18 mouse cellular contexts compared by ENCODE assay signal in genomic region chr6:52868352-52868751, GRCm38 (mm10).
DNase-seq lines count a peak whose midpoint lies in the region; ATAC-seq and TF ChIP-seq lines count a peak whose summit lies in the region.
"Had no signal": no experiment of that assay in that cellular context is flagged by ENCODE, and none has a peak within 500 bp of the region (broad histone marks: within the 10 kb centered on the region; RNA-seq: fewer than 3 reads in every experiment).

No protein-coding gene starts in this region.

- intact Hi-C loops in heart, adult 2 months (cut with DNase I), result no loop called here
- intact Hi-C loops in heart, postnatal 14 days (cut with DNase I), result loop anchor here (2.0 kb wide), 1 partner anchor 20 kb away; no protein-coding TSS in a partner anchor

- H3K9ac ChIP-seq in heart, adult 2 months (ENCODE audit: low read depth, low read length), result no peak overlapping the region
- no peak overlapping the region for H3K9ac ChIP-seq in hindbrain, embryonic 14.5 days
- H3K9ac ChIP-seq: forebrain, embryonic 15.5 days; heart, embryonic 12.5 days had no signal

- no peak overlapping the region for H3K4me3 ChIP-seq in heart, adult 2 months
- no peak overlapping the region for H3K4me3 ChIP-seq in thymus, adult 2 months (ENCODE audit: control insufficient read depth, insufficient read depth, low read length)
- no peak overlapping the region for H3K4me3 ChIP-seq in hindbrain, embryonic 14.5 days (replicated peaks; ENCODE audit: low read length)
- H3K4me3 ChIP-seq: forebrain, embryonic 15.5 days; heart, embryonic 12.5 days had no signal

- H3K4me1 ChIP-seq in heart, adult 2 months (ENCODE audit: control insufficient read depth, insufficient read depth, low read length), result peaks cover 6% of the 10 kb centered on the region
- peaks cover 42% of the 10 kb centered on the region for H3K4me1 ChIP-seq in thymus, adult 2 months (replicated peaks; ENCODE audit: control insufficient read depth, insufficient read depth, low read length)
- H3K4me1 ChIP-seq in hindbrain, embryonic 14.5 days (replicated peaks; ENCODE audit: control insufficient read depth, insufficient read depth, low read length), result peaks cover 15% of the 10 kb centered on the region

- H3K9me3 ChIP-seq in hindbrain, embryonic 14.5 days (ENCODE audit: control insufficient read depth, low read length), result no peaks in the 10 kb centered on the region
- H3K9me3 ChIP-seq: forebrain, embryonic 15.5 days; heart, embryonic 12.5 days had no signal

- no peaks in the 10 kb centered on the region for H3K79me2 ChIP-seq in heart, adult 2 months (replicated peaks; ENCODE audit: control insufficient read depth, insufficient read depth, low read length)

- peak overlapping the region; percentile 57 for H3K27ac ChIP-seq in heart, adult 2 months
- H3K27ac ChIP-seq in thymus, adult 2 months (ENCODE audit: control insufficient read depth, insufficient read depth, low read length), result peak overlapping the region; percentile 80
- H3K27ac ChIP-seq in hindbrain, embryonic 14.5 days, result no peak overlapping the region
- H3K27ac ChIP-seq: forebrain, embryonic 15.5 days had no signal

- no peaks in the 10 kb centered on the region for H3K27me3 ChIP-seq in heart, adult 2 months (ENCODE audit: control insufficient read depth, insufficient read depth, low read length)
- no peaks in the 10 kb centered on the region for H3K27me3 ChIP-seq in thymus, adult 2 months (ENCODE audit: control insufficient read depth, insufficient read depth, low read length)
- no peaks in the 10 kb centered on the region for H3K27me3 ChIP-seq in hindbrain, embryonic 14.5 days (ENCODE audit: control insufficient read depth, insufficient read depth, low read length)
- H3K27me3 ChIP-seq: heart, embryonic 12.5 days had no signal

- 85% methylated on average over 2 of the region's 2 CpGs for WGBS in heart, adult 2 months
- 16% methylated on average over 2 of the region's 2 CpGs for WGBS in thymus, adult 2 months
- WGBS in hindbrain, embryonic 14.5 days, result 94% methylated on average over 2 of the region's 2 CpGs

- H3K4me2 ChIP-seq in hindbrain, embryonic 14.5 days (replicated peaks), result no peak overlapping the region
- H3K4me2 ChIP-seq: forebrain, embryonic 15.5 days; heart, embryonic 12.5 days had no signal

- peaks cover 2% of the 10 kb centered on the region; the same call in 1 of the 2 replicates for H3K36me3 ChIP-seq in heart, adult 2 months (ENCODE audit: control insufficient read depth, insufficient read depth, low read length)
- H3K36me3 ChIP-seq in thymus, adult 2 months (ENCODE audit: control insufficient read depth, insufficient read depth, low read length), result no peaks in the 10 kb centered on the region
- H3K36me3 ChIP-seq in hindbrain, embryonic 14.5 days (replicated peaks; ENCODE audit: control insufficient read depth, insufficient read depth), result no peaks in the 10 kb centered on the region
- H3K36me3 ChIP-seq: forebrain, embryonic 15.5 days; heart, embryonic 12.5 days had no signal

- no peak for TF ChIP-seq CTCF in heart, adult 2 months (IDR thresholded peaks at IDR 0.05)
- TF ChIP-seq CTCF in thymus, adult 2 months (IDR thresholded peaks at IDR 0.05; ENCODE audit: borderline replicate concordance, control insufficient read depth, extremely low read depth, insufficient read depth, low read length, poor library complexity), result no peak

- no peak for TF ChIP-seq POLR2A in heart, adult 2 months (IDR thresholded peaks at IDR 0.05; ENCODE audit: insufficient read depth, low read depth, low read length)
- TF ChIP-seq POLR2A in thymus, adult 2 months (IDR thresholded peaks at IDR 0.05; ENCODE audit: control insufficient read depth, extremely low read depth, insufficient read depth, low read length, poor library complexity), result no peak

- no peak for TF ChIP-seq EP300 in heart, adult 2 months (IDR thresholded peaks at IDR 0.05; ENCODE audit: insufficient read depth, low read depth, low read length)

- ATAC-seq in cerebellum, adult (ENCODE audit: insufficient number of reproducible peaks, low FRiP score, low TSS enrichment), result no peak
- no peak for ATAC-seq in hindbrain, embryonic 14.5 days (ENCODE audit: low FRiP score)
- ATAC-seq: forebrain, embryonic 15.5 days; hindbrain, embryonic 16.5 days; inflammation-experienced regulatory T-cells, adult 6 months; intestine, postnatal 0 days had no signal

- DNase-seq in heart, adult 2 months, result no peak
- DNase-seq in heart, postnatal 14 days, result no peak
- DNase-seq in thymus, adult 2 months, result peak; percentile 48
- peak; percentile 58 for DNase-seq in thymus, postnatal 25 days
- no peak for DNase-seq in hindbrain, embryonic 14.5 days (ENCODE audit: low spot score)
- DNase-seq: adrenal gland, adult 8-10 months; adrenal gland, postnatal 36 days; cerebellum, adult 18-20 months; cerebellum, postnatal 10 days; gastrocnemius, postnatal 36 days; heart, adult 18-20 months; heart, postnatal 36 days had no signal

Comparison
In these comparisons a context has a peak if more than half of its experiments do, and no peak if none do; other contexts are left out.
1. DNase-seq: peak in thymus, adult 2 months (single experiment) and thymus, postnatal 25 days (single experiment); none in heart, adult 2 months (0 of 2), heart, postnatal 14 days (0 of 2) and hindbrain, embryonic 14.5 days (single experiment).